19 mouse cellular contexts compared by ENCODE assay signal in the genomic region with DNA sequence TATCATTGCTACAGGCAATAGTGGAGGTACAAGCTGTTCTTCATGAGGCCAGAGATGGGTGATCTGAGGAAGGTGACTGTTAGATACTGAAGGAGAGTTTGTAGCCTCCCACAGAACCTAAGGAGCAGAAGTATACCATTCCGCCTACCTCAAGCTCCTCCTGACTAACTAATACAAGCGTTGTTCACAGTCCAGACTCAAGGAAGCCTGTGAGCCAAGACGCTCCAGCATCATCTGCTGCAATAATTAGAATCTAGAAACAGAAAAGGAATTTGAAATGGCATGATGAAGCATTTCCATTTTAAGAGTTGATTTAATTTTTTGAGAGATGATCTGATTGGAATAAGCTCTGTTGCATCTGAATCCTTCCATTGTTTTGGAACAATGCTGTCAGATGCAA.
DNase-seq lines count a peak whose midpoint lies in the region; TF ChIP-seq lines count a peak whose summit lies in the region.
"Had no signal": no experiment of that assay in that cellular context is flagged by ENCODE, and none has a peak within 500 bp of the region (broad histone marks: within the 10 kb centered on the region; RNA-seq: fewer than 3 reads in every experiment).

No protein-coding gene starts in this region.

- intact Hi-C loops in left cerebral cortex, adult 2 months (cut with DNase I) = loop anchor here (5.0 kb wide), 1 partner anchor 67 kb away; a partner anchor contains a TSS

- TF ChIP-seq CTCF in left cerebral cortex, adult 2 months (IDR thresholded peaks at IDR 0.05) = no peak

- peak overlapping the region; percentile 49; the same call in 1 of the 2 replicates for H3K27ac ChIP-seq in left cerebral cortex, adult 2 months
- H3K27ac ChIP-seq: embryonic facial prominence, embryonic 13.5 days; forebrain, embryonic 12.5 days; heart, embryonic 10.5 days; hindbrain, embryonic 13.5 days; hindbrain, postnatal 0 days had no signal

- H3K4me3 ChIP-seq in left cerebral cortex, adult 2 months = no peak overlapping the region
- H3K4me3 ChIP-seq: embryonic facial prominence, embryonic 13.5 days; forebrain, embryonic 12.5 days; gastrocnemius, adult 2 months; heart, embryonic 10.5 days; hindbrain, embryonic 13.5 days had no signal

- peak; percentile 15 for DNase-seq in layer of hippocampus, adult 11-12 months (ENCODE audit: low spot score)
- DNase-seq in layer of hippocampus, postnatal 25 days (ENCODE audit: extremely low spot score in 1 of 2, low spot score in 1 of 2) = no peak
- DNase-seq in left cerebral cortex, adult 2 months (ENCODE audit: extremely low spot score in 1 of 2, low spot score in 2 of 2) = no peak
- no peak for DNase-seq in left cerebral cortex, adult 8-10 months (ENCODE audit: low spot score in 2 of 2)
- peak; percentile 40 for DNase-seq in c-Kit-positive CD71-positive TER-119-positive erythroid progenitor cells, embryonic 14.5 days (ENCODE audit: low spot score)
- DNase-seq in adrenal gland, adult 2 months = no peak
- DNase-seq: adrenal gland, adult 8-10 months; adrenal gland, postnatal 36 days; cerebellum, adult 18-20 months; cerebellum, adult 9-11 months; cerebellum, postnatal 36 days; gastrocnemius, adult 2 months; gastrocnemius, postnatal 25 days; heart, postnatal 14 days had no signal

Comparison
In these comparisons a context has a peak if more than half of its experiments do, and no peak if none do; other contexts are left out.
1. DNase-seq: peak in layer of hippocampus, adult 11-12 months (single experiment) and c-Kit-positive CD71-positive TER-119-positive erythroid progenitor cells, embryonic 14.5 days (single experiment); none in layer of hippocampus, postnatal 25 days (0 of 2), left cerebral cortex, adult 2 months (0 of 2), left cerebral cortex, adult 8-10 months (0 of 2) and adrenal gland, adult 2 months (single experiment).